Mouse (Mus musculus): ENCODE measurements at regions not wholly inside any gene's neighbourhood (a gene's known extent, or its start where the extent isn't known, plus 50 kb on each side); places are given as distances from the start of the nearest gene placed in this dataset.
"Not testable (repeated sequence)": the region's sequence is repeated elsewhere in the genome, so short reads cannot be mapped to it uniquely, and the experiment has no call there.

DNA sequence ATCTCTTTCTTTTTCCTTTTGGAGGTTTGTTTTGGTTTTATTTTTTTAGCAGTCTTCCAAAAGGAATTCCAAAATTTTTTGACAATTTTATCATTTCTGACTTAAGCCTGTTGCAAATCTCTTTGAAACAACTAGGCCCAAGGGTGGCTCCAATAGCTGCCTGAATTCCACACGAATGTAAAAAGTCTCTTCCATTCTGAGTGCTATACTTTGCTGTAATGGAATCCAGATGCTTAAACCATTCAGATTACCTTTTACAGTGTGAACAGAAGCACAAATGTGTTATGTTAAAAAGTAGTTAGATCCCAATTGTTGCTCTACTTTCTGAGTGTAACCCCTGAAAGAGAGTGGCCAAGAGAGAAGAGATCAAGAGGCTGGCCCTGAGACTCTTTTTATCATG lies 176.6 kb downstream of the Lyplal1 start:
- ATAC-seq (ENCODE audit: insufficient read depth, low read depth): no peak

DNA sequence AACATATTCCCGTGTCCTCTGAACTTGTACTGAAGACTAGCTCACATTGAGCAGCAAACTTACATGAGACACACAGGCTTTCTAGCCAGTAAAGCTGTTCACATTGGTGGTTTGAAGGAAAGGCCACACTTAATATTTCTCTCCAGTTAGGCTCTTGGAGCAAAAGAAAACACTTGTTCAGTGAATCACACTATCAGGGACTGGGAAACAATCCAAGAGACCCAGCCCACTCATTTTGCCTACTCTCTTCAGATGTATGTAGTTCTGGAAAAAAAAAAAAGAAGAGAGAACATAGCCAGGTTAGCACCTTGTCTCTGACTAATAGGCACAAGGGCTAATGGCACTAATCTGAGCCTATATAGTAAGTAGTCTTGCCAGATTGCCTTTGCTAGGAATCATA lies 165.9 kb downstream of the Lyplal1 start:
- Histone ChIP-seq H3K27ac (ENCODE audit: low read depth) (no peak overlapping the region), H3K27me3 (ENCODE audit: control insufficient read depth, insufficient read depth, low read length) (no peaks in the 10 kb centered on the region), H3K9ac (replicated peaks; ENCODE audit: low read depth, low read length) (no peak overlapping the region), H3K36me3 (replicated peaks; ENCODE audit: control insufficient read depth, insufficient read depth, low read length) (no peaks in the 10 kb centered on the region), H3K9me3 (replicated peaks; ENCODE audit: control insufficient read depth, low read length) (no peaks in the 10 kb centered on the region), H3K4me1 (ENCODE audit: control insufficient read depth, insufficient read depth) (no peaks in the 10 kb centered on the region), H3K4me2 (ENCODE audit: low read depth, low read length) (no peak overlapping the region), H3K4me3 (ENCODE audit: low read depth, low read length) (no peak overlapping the region)
- TF ChIP-seq EP300 (IDR thresholded peaks at IDR 0.05; ENCODE audit: low read depth) (no peak), CTCF (IDR thresholded peaks at IDR 0.05; ENCODE audit: low read depth) (no peak)
- DNase-seq (ENCODE audit: low spot score) (no peak), ATAC-seq (ENCODE audit: insufficient read depth, low read depth) (no peak)
- WGBS: 49% methylated on average over 1 of the region's 1 CpGs

More for the DNA sequence above, 176.6 kb downstream of the Lyplal1 start:
- H3K27me3 ChIP-seq (ENCODE audit: control insufficient read depth, insufficient read depth, low read length): no peaks in the 10 kb centered on the region
- no peak overlapping the region for H3K9ac ChIP-seq (replicated peaks; ENCODE audit: low read depth, low read length)
- H3K27ac ChIP-seq (ENCODE audit: low read depth): no peak overlapping the region
- TF ChIP-seq CTCF (IDR thresholded peaks at IDR 0.05; ENCODE audit: low read depth) (no peak), EP300 (IDR thresholded peaks at IDR 0.05; ENCODE audit: low read depth) (no peak)
- 67% methylated on average over 1 of the region's 1 CpGs for WGBS
- no peak overlapping the region for H3K4me2 ChIP-seq (ENCODE audit: low read depth, low read length)
- no peaks in the 10 kb centered on the region for H3K36me3 ChIP-seq (replicated peaks; ENCODE audit: control insufficient read depth, insufficient read depth, low read length)
- H3K4me3 ChIP-seq (ENCODE audit: low read depth, low read length): no peak overlapping the region
- H3K4me1 ChIP-seq (ENCODE audit: control insufficient read depth, insufficient read depth): no peaks in the 10 kb centered on the region
- no peaks in the 10 kb centered on the region for H3K9me3 ChIP-seq (replicated peaks; ENCODE audit: control insufficient read depth, low read length)
- DNase-seq (ENCODE audit: low spot score): no peak

DNA sequence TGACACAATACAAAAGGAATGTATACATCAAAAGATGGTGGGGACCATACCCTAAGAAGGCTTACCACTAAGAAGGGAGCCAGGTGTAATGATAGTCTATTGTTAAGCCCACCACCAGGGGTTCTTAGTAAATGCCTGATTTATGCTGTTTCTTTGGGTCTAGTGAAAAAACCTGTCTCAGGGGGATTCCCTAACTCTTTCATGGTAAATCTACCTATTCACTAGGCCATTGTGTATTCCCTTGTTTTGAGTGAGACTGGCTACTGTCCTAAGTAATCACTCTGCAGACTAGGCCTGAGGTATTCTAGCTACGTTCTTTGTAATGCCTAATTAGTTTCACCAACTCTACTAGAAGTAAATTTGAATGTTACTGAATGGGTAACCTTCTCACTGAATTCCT lies 161.3 kb downstream of the Lyplal1 start:
- not testable (repeated sequence) for H3K36me3 ChIP-seq (replicated peaks; ENCODE audit: control insufficient read depth, insufficient read depth, low read length); H3K27ac ChIP-seq (ENCODE audit: low read depth)

DNA sequence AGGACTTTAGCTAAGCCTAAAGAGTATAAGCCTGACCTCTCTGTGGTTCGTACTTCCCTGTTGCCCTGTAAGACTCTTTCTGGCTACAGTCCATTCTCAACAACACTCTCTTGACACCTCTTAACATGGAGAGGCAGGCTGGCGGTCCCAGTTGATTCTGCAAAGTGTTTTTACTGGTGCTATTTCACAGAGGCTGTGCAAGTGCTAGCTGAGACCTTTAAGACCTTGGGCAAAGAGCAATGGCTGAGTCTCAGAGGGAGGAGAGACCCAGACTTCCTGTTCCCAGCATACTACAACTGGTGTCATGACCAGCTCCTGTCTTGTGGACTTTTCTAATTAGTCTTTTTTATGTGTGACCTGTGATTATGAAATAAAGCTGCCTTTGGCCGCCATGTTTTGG lies 159.6 kb downstream of the Lyplal1 start:
- H3K4me2 ChIP-seq (ENCODE audit: low read depth, low read length): no peak overlapping the region
- no peaks in the 10 kb centered on the region for H3K36me3 ChIP-seq (replicated peaks; ENCODE audit: control insufficient read depth, insufficient read depth, low read length)
- TF ChIP-seq CTCF (IDR thresholded peaks at IDR 0.05; ENCODE audit: low read depth) (no peak), EP300 (IDR thresholded peaks at IDR 0.05; ENCODE audit: low read depth) (no peak)
- H3K4me3 ChIP-seq (ENCODE audit: low read depth, low read length): no peak overlapping the region
- H3K4me1 ChIP-seq (ENCODE audit: control insufficient read depth, insufficient read depth): no peaks in the 10 kb centered on the region
- no peak overlapping the region for H3K27ac ChIP-seq (ENCODE audit: low read depth)
- 48% methylated on average over 3 of the region's 3 CpGs for WGBS
- no peaks in the 10 kb centered on the region for H3K27me3 ChIP-seq (ENCODE audit: control insufficient read depth, insufficient read depth, low read length)
- DNase-seq (ENCODE audit: low spot score) (peak; percentile 19), ATAC-seq (ENCODE audit: insufficient read depth, low read depth) (no peak)
- no peaks in the 10 kb centered on the region for H3K9me3 ChIP-seq (replicated peaks; ENCODE audit: control insufficient read depth, low read length)
- H3K9ac ChIP-seq (replicated peaks; ENCODE audit: low read depth, low read length): no peak overlapping the region

More for the DNA sequence above, 161.3 kb downstream of the Lyplal1 start:
- H3K27me3 ChIP-seq (ENCODE audit: control insufficient read depth, insufficient read depth, low read length); H3K4me1 ChIP-seq (ENCODE audit: control insufficient read depth, insufficient read depth); ATAC-seq (ENCODE audit: insufficient read depth, low read depth); H3K9me3 ChIP-seq (replicated peaks; ENCODE audit: control insufficient read depth, low read length); H3K9ac ChIP-seq (replicated peaks; ENCODE audit: low read depth, low read length); DNase-seq (ENCODE audit: low spot score); H3K4me2 ChIP-seq (ENCODE audit: low read depth, low read length); H3K4me3 ChIP-seq (ENCODE audit: low read depth, low read length): not testable (repeated sequence)
- WGBS: 74% methylated on average over 1 of the region's 1 CpGs

DNA sequence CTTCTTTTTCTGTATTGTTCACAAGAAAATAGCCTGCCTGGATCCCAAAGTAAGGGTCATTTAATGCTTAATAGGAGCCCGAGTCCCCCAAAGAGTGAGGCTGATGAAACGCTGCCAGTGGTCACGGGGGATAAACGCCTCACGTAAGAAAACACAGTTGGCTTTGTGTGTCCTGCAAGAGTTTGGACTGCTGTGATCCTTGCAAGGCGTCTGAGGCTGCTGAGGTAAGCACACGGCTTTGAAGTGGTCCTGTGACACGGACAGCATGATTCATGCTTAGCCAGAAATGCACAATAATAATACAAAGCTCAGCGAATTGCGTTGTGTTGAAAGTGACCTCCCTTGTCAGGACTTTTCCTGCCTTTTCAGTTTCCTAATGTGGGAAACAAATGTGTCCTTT lies 158.8 kb downstream of the Lyplal1 start:
- Histone ChIP-seq H3K27me3 (ENCODE audit: control insufficient read depth, insufficient read depth, low read length) (no peaks in the 10 kb centered on the region), H3K4me1 (ENCODE audit: control insufficient read depth, insufficient read depth) (no peaks in the 10 kb centered on the region), H3K9ac (replicated peaks; ENCODE audit: low read depth, low read length) (no peak overlapping the region), H3K9me3 (replicated peaks; ENCODE audit: control insufficient read depth, low read length) (no peaks in the 10 kb centered on the region), H3K4me2 (ENCODE audit: low read depth, low read length) (no peak overlapping the region), H3K4me3 (ENCODE audit: low read depth, low read length) (no peak overlapping the region), H3K36me3 (replicated peaks; ENCODE audit: control insufficient read depth, insufficient read depth, low read length) (no peaks in the 10 kb centered on the region), H3K27ac (ENCODE audit: low read depth) (no peak overlapping the region)
- 83% methylated on average over 10 of the region's 10 CpGs for WGBS
- TF ChIP-seq EP300 (IDR thresholded peaks at IDR 0.05; ENCODE audit: low read depth): no peak
- TF ChIP-seq CTCF (IDR thresholded peaks at IDR 0.05; ENCODE audit: low read depth): no peak
- ATAC-seq (ENCODE audit: insufficient read depth, low read depth): no peak
- no peak for DNase-seq (ENCODE audit: low spot score)

DNA sequence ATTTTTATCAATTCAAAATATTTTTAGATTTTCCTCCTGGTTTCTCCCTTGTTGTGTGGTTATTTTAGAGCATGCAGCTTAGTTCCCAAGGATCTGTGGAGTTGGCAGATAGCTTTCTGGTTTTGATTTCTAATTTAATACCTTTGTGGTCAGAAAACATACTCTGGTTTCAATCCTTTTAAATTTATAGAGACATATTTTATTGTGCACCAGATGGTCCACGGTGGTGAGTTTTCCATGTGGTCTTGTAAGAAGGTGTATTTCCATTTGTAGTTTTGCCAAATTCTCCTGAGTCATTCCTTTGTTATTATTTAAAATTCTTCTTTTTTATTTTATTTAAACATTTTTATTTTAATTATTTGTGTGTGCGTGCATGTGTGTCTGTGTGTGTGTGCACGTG lies 154.5 kb downstream of the Lyplal1 start:
- Histone ChIP-seq H3K9ac (replicated peaks; ENCODE audit: low read depth, low read length) (no peak overlapping the region), H3K4me1 (ENCODE audit: control insufficient read depth, insufficient read depth) (no peaks in the 10 kb centered on the region), H3K27ac (ENCODE audit: low read depth) (no peak overlapping the region), H3K9me3 (replicated peaks; ENCODE audit: control insufficient read depth, low read length) (no peaks in the 10 kb centered on the region), H3K4me3 (ENCODE audit: low read depth, low read length) (no peak overlapping the region), H3K36me3 (replicated peaks; ENCODE audit: control insufficient read depth, insufficient read depth, low read length) (no peaks in the 10 kb centered on the region), H3K4me2 (ENCODE audit: low read depth, low read length) (no peak overlapping the region), H3K27me3 (ENCODE audit: control insufficient read depth, insufficient read depth, low read length) (no peaks in the 10 kb centered on the region)
- ATAC-seq (ENCODE audit: insufficient read depth, low read depth) (no peak), DNase-seq (ENCODE audit: low spot score) (no peak)
- no peak for TF ChIP-seq EP300 (IDR thresholded peaks at IDR 0.05; ENCODE audit: low read depth)
- TF ChIP-seq CTCF (IDR thresholded peaks at IDR 0.05; ENCODE audit: low read depth): no peak
- 88% methylated on average over 3 of the region's 3 CpGs for WGBS
